Mouse (Mus musculus) liver, postnatal 0 days (tissue): Measurements from ENCODE around the gene Gm12355.
A peak's percentile ranks its signal among the peaks of the same experiment; 100 is the strongest.

Source experiments
- CTCF ChIP-seq: sonication (generic); IDR thresholded peaks from 2 replicates; pipeline ENCODE4 v1.5.1; 2016; ENCODE audit warnings: antibody characterized with exemption, low read depth
- EP300 ChIP-seq: IDR thresholded peaks from 2 replicates; pipeline ENCODE4 v1.6.1; 2016; ENCODE audit warnings: antibody characterized with exemption, low read depth, mild to moderate bottlenecking

DNA sequence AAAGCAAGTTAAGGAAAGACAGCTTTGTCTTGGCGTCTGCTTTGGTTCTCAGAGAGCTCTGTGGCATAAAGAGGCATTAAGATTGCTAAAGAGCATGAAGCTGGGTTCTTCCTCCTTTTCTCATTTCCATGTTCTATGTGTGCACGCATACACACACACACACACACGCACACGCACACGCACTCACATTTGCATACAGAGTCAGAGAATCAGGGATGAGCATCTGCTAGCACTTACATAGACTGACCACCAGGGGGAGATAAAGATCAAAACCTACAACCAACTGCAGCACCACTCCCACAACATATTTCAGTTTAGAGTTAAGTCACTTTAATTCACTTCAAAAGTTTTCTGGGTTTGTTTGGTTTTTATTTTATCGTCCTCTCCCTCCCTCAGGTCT lies 35.1 kb upstream of the Gm12355 start:
- TF ChIP-seq CTCF (peak; percentile 88), EP300 (no peak)
